Mouse (Mus musculus) lung, postnatal 14 days (tissue): ENCODE results near the gene Adck2.

ENCODE experiments used
- DNase-seq: peaks from one replicate; pipeline ENCODE4 v3.0.0; 2021

The Adck2 gene

GRCm38 (mm10) chr6:39559276-39559939, 14.3 kb upstream of the Adck2 start:
- DNase-seq: no peak

- DNase-seq: peak; percentile 87
These were observed 11.3 kb upstream of the Adck2 start for GRCm38 (mm10) chr6:39562166-39563015.

- peak; percentile 52 for DNase-seq
These were observed 6.1 kb upstream of the Adck2 start for GRCm38 (mm10) chr6:39567528-39567927.

- no peak for DNase-seq
These were observed 3.2 kb upstream of the Adck2 start for GRCm38 (mm10) chr6:39570426-39570825.

GRCm38 (mm10) chr6:39574555-39574869, 839 bp downstream of the Adck2 start:
- no peak for DNase-seq

- no peak for DNase-seq
These were observed 1.3 kb downstream of the Adck2 start for GRCm38 (mm10) chr6:39574951-39575350.

GRCm38 (mm10) chr6:39579552-39579951, 5.9 kb downstream of the Adck2 start:
- DNase-seq: no peak

GRCm38 (mm10) chr6:39580558-39580957, 6.9 kb downstream of the Adck2 start:
- DNase-seq: no peak

- no peak for DNase-seq
These were observed 7.6 kb downstream of the Adck2 start for GRCm38 (mm10) chr6:39581087-39581784.

GRCm38 (mm10) chr6:39585517-39585916, 11.8 kb downstream of the Adck2 start, which contains the start of gene Gm42420:
TSS of gene Gm42420 (plus strand) at chr6:39585753.
- no peak for DNase-seq

- no peak for DNase-seq
These were observed 17.8 kb downstream of the Adck2 start for GRCm38 (mm10) chr6:39591481-39591880.

GRCm38 (mm10) chr6:39592401-39593214, 18.9 kb downstream of the Adck2 start, which contains the start of gene Ndufb2:
TSS of gene Ndufb2 (plus strand) at chr6:39592574.
- DNase-seq: peak; percentile 96

GRCm38 (mm10) chr6:39600851-39601250, 27.2 kb downstream of the Adck2 start:
- no peak for DNase-seq

- no peak for DNase-seq
These were observed 28.2 kb downstream of the Adck2 start for GRCm38 (mm10) chr6:39601828-39602227.

- no peak for DNase-seq
These were observed 30.9 kb downstream of the Adck2 start for GRCm38 (mm10) chr6:39604565-39604964.

GRCm38 (mm10) chr6:39606056-39606455, 32.4 kb downstream of the Adck2 start:
- no peak for DNase-seq

GRCm38 (mm10) chr6:39606862-39607261, 33.2 kb downstream of the Adck2 start:
- no peak for DNase-seq

- DNase-seq: no peak
These were observed 33.7 kb downstream of the Adck2 start for GRCm38 (mm10) chr6:39607365-39607764.

GRCm38 (mm10) chr6:39610207-39610606, 36.5 kb downstream of the Adck2 start:
- DNase-seq: no peak

GRCm38 (mm10) chr6:39611296-39611695, 37.6 kb downstream of the Adck2 start:
- no peak for DNase-seq
